Comparison of ENCODE assay signal across 8 mouse cellular contexts in genomic region chr13:69611398-69612174, GRCm38 (mm10). TPM values are rescaled to one million over a fixed set of nuclear protein-coding genes. Genes with fewer than 3 reads are reported as not detected.
DNase-seq lines count a peak whose midpoint lies in the region; ATAC-seq and TF ChIP-seq lines count a peak whose summit lies in the region.

Gene Srd5a1, minus strand, starts transcription at chr13:69611442.

- H3K4me2 ChIP-seq in heart, embryonic 15.5 days = peak within 1 kb of the TSS; percentile 96
- peak within 1 kb of the TSS; percentile 97 for H3K4me2 ChIP-seq in liver, embryonic 14.5 days (ENCODE audit: low read depth)
- peak within 1 kb of the TSS; percentile 92 for H3K4me2 ChIP-seq in neural tube, embryonic 11.5 days (ENCODE audit: low read depth)
- peak within 1 kb of the TSS; percentile 71 for H3K4me2 ChIP-seq in stomach, postnatal 0 days (replicated peaks; ENCODE audit: low read depth)

- peak; percentile 99 for ATAC-seq in heart, embryonic 15.5 days (replicated peaks; ENCODE audit: insufficient number of reproducible peaks, insufficient read depth, low FRiP score, low read depth)
- peak; percentile 99 for ATAC-seq in liver, embryonic 14.5 days (ENCODE audit: insufficient read depth)
- ATAC-seq in neural tube, embryonic 11.5 days (ENCODE audit: insufficient read depth, low FRiP score, low TSS enrichment) = peak; percentile 99
- peak; percentile 100 for ATAC-seq in stomach, postnatal 0 days (ENCODE audit: low FRiP score, low TSS enrichment)

- no peaks in the 10 kb centered on the region for H3K9me3 ChIP-seq in forebrain, embryonic 10.5 days
- no peaks in the 10 kb centered on the region for H3K9me3 ChIP-seq in heart, embryonic 15.5 days (replicated peaks)
- H3K9me3 ChIP-seq in liver, embryonic 14.5 days (ENCODE audit: control insufficient read depth, low read length) = no peaks in the 10 kb centered on the region
- H3K9me3 ChIP-seq in neural tube, embryonic 11.5 days (ENCODE audit: control insufficient read depth, low read length) = no peaks in the 10 kb centered on the region
- H3K9me3 ChIP-seq in stomach, postnatal 0 days (ENCODE audit: control insufficient read depth, low read length) = no peaks in the 10 kb centered on the region

- peak; percentile 76 for TF ChIP-seq EP300 in liver, embryonic 14.5 days (IDR thresholded peaks at IDR 0.05; ENCODE audit: low read depth)
- TF ChIP-seq EP300 in stomach, postnatal 0 days (optimal IDR thresholded peaks at IDR 0.05) = peak; percentile 92

- H3K4me3 ChIP-seq in forebrain, embryonic 10.5 days = peak within 1 kb of the TSS; percentile 96
- peak within 1 kb of the TSS; percentile 98 for H3K4me3 ChIP-seq in heart, embryonic 15.5 days
- peak within 1 kb of the TSS; percentile 86 to 93 for H3K4me3 ChIP-seq in liver, embryonic 14.5 days (ENCODE audit: insufficient read depth in 1 of 2, low read depth in 2 of 2, low read length in 2 of 2)
- H3K4me3 ChIP-seq in neural tube, embryonic 11.5 days (ENCODE audit: low read depth, low read length) = peak within 1 kb of the TSS; percentile 87
- H3K4me3 ChIP-seq in stomach, postnatal 0 days (ENCODE audit: low read depth, low read length) = peak within 1 kb of the TSS; percentile 97

- peaks cover 36% of the 10 kb centered on the region for H3K36me3 ChIP-seq in forebrain, embryonic 10.5 days (replicated peaks)
- H3K36me3 ChIP-seq in heart, embryonic 15.5 days = peaks cover 31% of the 10 kb centered on the region
- peaks cover 22% of the 10 kb centered on the region for H3K36me3 ChIP-seq in liver, embryonic 14.5 days (replicated peaks; ENCODE audit: control insufficient read depth, insufficient read depth, low read depth)
- peaks cover 11% of the 10 kb centered on the region for H3K36me3 ChIP-seq in neural tube, embryonic 11.5 days (ENCODE audit: control insufficient read depth, insufficient read depth, low read length)
- peaks cover 4% of the 10 kb centered on the region; the same call in 1 of the 2 replicates for H3K36me3 ChIP-seq in stomach, postnatal 0 days (ENCODE audit: control insufficient read depth, insufficient read depth, low read length)

- DNase-seq in CD8-positive naive resting alpha-beta T cell, adult 2 months (ENCODE audit: low read depth in 2 of 2, low spot score in 2 of 2) = peak; percentile 100
- DNase-seq in c-Kit-positive CD71-negative TER-119-negative erythroid progenitor cells, embryonic 14.5 days (ENCODE audit: low read depth) = peak; percentile 97
- peak; percentile 100 for DNase-seq in forebrain, embryonic 10.5 days (ENCODE audit: extremely low spot score, low spot score)
- DNase-seq in kidney, postnatal 25 days = peak; percentile 100
- peak; percentile 97 to 99 (median 98) for DNase-seq in liver, embryonic 14.5 days (ENCODE audit: low read depth in 3 of 3, low spot score in 3 of 3)
- peak; percentile 99 for DNase-seq in neural tube, embryonic 11.5 days (ENCODE audit: low spot score)
- DNase-seq in stomach, postnatal 0 days (ENCODE audit: low spot score) = peak; percentile 100

- H3K4me1 ChIP-seq in forebrain, embryonic 10.5 days = peaks cover 24% of the 10 kb centered on the region
- H3K4me1 ChIP-seq in heart, embryonic 15.5 days (replicated peaks) = peaks cover 15% of the 10 kb centered on the region
- peaks cover 6 to 10% of the 10 kb centered on the region in 2 experiments for H3K4me1 ChIP-seq in liver, embryonic 14.5 days (replicated peaks; ENCODE audit: control insufficient read depth in 2 of 2, insufficient read depth in 2 of 2, low read length in 1 of 2)
- H3K4me1 ChIP-seq in neural tube, embryonic 11.5 days (ENCODE audit: control insufficient read depth, insufficient read depth, low read length) = peaks cover 14% of the 10 kb centered on the region
- 0 out of 2 replicates have a peak, but pooled peaks cover 2% of the 10 kb centered on the region for H3K4me1 ChIP-seq in stomach, postnatal 0 days (replicated peaks; ENCODE audit: control insufficient read depth, insufficient read depth)

- peak within 1 kb of the TSS; percentile 87 for H3K9ac ChIP-seq in heart, embryonic 15.5 days
- peak within 1 kb of the TSS; percentile 91 for H3K9ac ChIP-seq in liver, embryonic 14.5 days (replicated peaks)
- H3K9ac ChIP-seq in neural tube, embryonic 11.5 days (ENCODE audit: low read length) = peak within 1 kb of the TSS; percentile 75
- peak within 1 kb of the TSS; percentile 88 for H3K9ac ChIP-seq in stomach, postnatal 0 days (ENCODE audit: low read length)

- H3K27ac ChIP-seq in forebrain, embryonic 10.5 days = peak within 1 kb of the TSS; percentile 94
- H3K27ac ChIP-seq in heart, embryonic 15.5 days = peak within 1 kb of the TSS; percentile 66
- H3K27ac ChIP-seq in liver, embryonic 14.5 days = no peak within 1 kb of the TSS
- no peak within 1 kb of the TSS for H3K27ac ChIP-seq in neural tube, embryonic 11.5 days (ENCODE audit: low read depth, low read length)
- peak within 1 kb of the TSS; percentile 61; the same call in 1 of the 2 replicates for H3K27ac ChIP-seq in stomach, postnatal 0 days (replicated peaks)

- under 1% methylated on average over 69 of the region's 69 CpGs for WGBS in forebrain, embryonic 10.5 days
- WGBS in heart, embryonic 15.5 days = under 1% methylated on average over 67 of the region's 69 CpGs
- WGBS in liver, embryonic 14.5 days (ENCODE audit: insufficient replicate concordance) = under 1% methylated on average over 69 of the region's 69 CpGs
- WGBS in neural tube, embryonic 11.5 days = under 1% methylated on average over 68 of the region's 69 CpGs
- WGBS in stomach, postnatal 0 days = under 1% methylated on average over 69 of the region's 69 CpGs

- TF ChIP-seq CTCF in liver, embryonic 14.5 days (IDR thresholded peaks at IDR 0.05; ENCODE audit: low read depth) = no peak
- 0 out of 2 replicates have a peak, but pooled peaks have one; percentile 1 for TF ChIP-seq CTCF in stomach, postnatal 0 days (IDR thresholded peaks at IDR 0.05; ENCODE audit: low read depth)

- peaks cover 6% of the 10 kb centered on the region; the same call in 1 of the 2 replicates for H3K27me3 ChIP-seq in forebrain, embryonic 10.5 days (ENCODE audit: poor library complexity, severe bottlenecking)
- H3K27me3 ChIP-seq in heart, embryonic 15.5 days = no peaks in the 10 kb centered on the region
- H3K27me3 ChIP-seq in liver, embryonic 14.5 days (ENCODE audit: control insufficient read depth, insufficient read depth, low read length) = peaks cover 4% of the 10 kb centered on the region; the same call in 1 of the 2 replicates
- no peaks in the 10 kb centered on the region for H3K27me3 ChIP-seq in neural tube, embryonic 11.5 days (ENCODE audit: control insufficient read depth, insufficient read depth, low read length)
- H3K27me3 ChIP-seq in stomach, postnatal 0 days (ENCODE audit: control insufficient read depth, insufficient read depth, low read length) = no peaks in the 10 kb centered on the region

RNA-seq across cellular contexts. Expression of gene Srd5a1, which starts in this region (rescaled TPM):
- 28.5 and 29.2 TPM in 2 replicates for polyA plus RNA-seq in forebrain, embryonic 10.5 days (2016; fragmentation: Nextera tagmentation; extraction: Ambion mirVana)
- 6.9 and 8.1 TPM in 2 replicates for polyA plus RNA-seq in heart, embryonic 15.5 days (2015; fragmentation: Nextera tagmentation; extraction: Ambion mirVana)
- 1.9 and 2.0 TPM in 2 replicates for polyA plus RNA-seq in liver, embryonic 14.5 days (2012; rRNA removed)
- polyA plus RNA-seq in liver, embryonic 14.5 days (2014; fragmentation: Nextera tagmentation; extraction: Ambion mirVana) = 3.0 and 3.9 TPM in 2 replicates
- polyA plus RNA-seq in neural tube, embryonic 11.5 days (2014; fragmentation: Nextera tagmentation; extraction: Ambion mirVana) = 26.0 and 27.1 TPM in 2 replicates
- 27.8 and 29.4 TPM in 2 replicates for polyA plus RNA-seq in stomach, postnatal 0 days (2015; fragmentation: Nextera tagmentation; extraction: Ambion mirVana)

Comparison
In these comparisons a context has a peak if more than half of its experiments do, and no peak if none do; other contexts are left out.
1. H3K27ac ChIP-seq: peak in forebrain, embryonic 10.5 days (single experiment), heart, embryonic 15.5 days (single experiment) and stomach, postnatal 0 days (single experiment); none in liver, embryonic 14.5 days (single experiment) and neural tube, embryonic 11.5 days (single experiment).
2. Peak in every context shown above with its lines, with median percentiles within 50 percentile points of each other: DNase-seq, H3K4me3 ChIP-seq, ATAC-seq, H3K4me2 ChIP-seq and H3K9ac ChIP-seq.